Mouse (Mus musculus) layer of hippocampus, adult 18-20 months (tissue): ENCODE results near the gene Mtx1. TPM values are rescaled to one million over a fixed set of nuclear protein-coding genes. Genes with fewer than 3 reads are reported as not detected.
"Not testable (repeated sequence)": the region's sequence is repeated elsewhere in the genome, so short reads cannot be mapped to it uniquely, and the experiment has no call there.

Experiments
- DNase-seq, 2 experiments: peaks; one replicate each; pipeline ENCODE4 v3.0.0; 2022; ENCODE audit warnings: low spot score in 2 of 2
- total RNA-seq, 2 experiments: library from RNA; stranded (reverse); gene quantifications; 2 replicates each; pipeline ENCODE4 v1.2.3; 2021

Mtx1 gene
- total RNA-seq, 2 experiments from 2014 or later: 84.9 to 91.6 TPM

DNA sequence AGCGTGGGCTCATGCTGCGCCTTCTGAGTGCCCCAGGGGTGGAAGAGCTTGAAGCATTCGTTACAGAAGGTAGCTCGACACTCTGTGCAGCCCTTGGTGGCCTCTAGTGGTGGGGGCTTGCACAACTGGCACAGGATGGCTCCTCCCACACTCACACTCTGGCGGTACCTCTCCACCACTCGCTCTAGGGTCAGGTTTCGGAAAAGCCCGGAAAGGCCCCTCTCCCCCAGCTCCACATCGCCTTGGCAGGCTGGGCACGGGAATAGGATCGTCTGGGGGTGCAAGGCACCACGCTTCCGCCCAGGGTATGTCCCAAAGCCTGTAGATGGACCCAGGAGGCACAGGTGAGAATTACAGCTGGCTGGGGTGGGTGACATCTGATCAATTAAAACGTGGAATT is 16.7 kb upstream of the Mtx1 start:
- no peak for DNase-seq

DNA sequence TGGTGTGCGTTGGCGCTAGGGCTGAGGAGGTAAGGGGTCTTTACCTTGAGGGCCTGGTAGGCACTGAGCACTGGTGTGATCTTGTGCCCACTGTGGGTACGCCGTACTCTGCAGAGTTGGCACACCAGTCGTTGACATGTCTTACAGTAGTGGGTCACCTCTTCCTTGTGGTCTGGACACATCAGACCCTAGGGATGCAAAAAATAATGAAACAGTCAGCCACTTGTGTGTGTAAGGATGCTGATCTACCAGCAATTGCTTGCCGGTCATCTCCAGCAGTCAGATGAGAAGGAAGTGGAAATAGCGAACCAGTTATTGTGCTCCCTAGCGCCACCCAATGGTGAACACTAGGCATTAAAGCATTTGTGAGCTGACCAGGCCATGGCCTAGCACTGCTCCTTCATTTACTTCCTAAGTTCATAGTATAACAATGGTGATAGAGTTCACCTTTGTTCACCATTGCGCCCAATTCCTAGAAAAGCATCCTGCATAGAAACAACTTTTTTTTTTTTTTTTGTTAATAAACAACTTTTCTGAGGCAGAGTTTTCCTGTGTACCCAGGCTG is 15.5 kb upstream of the Mtx1 start:
- DNase-seq: peak in 1 of 2 experiments; percentile 55

DNA sequence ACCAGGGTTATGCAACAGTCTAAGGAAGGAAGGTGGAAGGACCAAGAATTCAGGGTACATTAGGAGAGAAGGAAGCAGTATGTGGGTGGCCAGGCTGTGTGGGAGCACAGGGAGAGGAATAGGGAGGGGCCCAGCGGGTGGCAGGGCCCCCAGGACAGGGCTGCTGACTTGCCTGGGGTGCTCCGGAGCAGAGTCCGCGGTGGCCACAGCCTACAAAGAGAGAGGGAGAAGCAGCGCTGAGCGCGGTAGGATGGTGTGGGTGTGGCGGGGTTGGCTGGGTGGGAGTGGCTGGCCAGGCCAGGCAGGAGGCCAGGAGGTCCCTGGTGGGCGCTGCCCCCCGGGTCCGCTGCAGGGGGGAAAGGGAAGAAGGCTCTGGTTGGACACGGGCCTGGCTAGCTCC is 11.6 kb upstream of the Mtx1 start:
- no peak for DNase-seq

- DNase-seq: no peak
Observed at GRCm38 (mm10) chr3:89237682-89238081, 10.8 kb upstream of the Mtx1 start.

DNA sequence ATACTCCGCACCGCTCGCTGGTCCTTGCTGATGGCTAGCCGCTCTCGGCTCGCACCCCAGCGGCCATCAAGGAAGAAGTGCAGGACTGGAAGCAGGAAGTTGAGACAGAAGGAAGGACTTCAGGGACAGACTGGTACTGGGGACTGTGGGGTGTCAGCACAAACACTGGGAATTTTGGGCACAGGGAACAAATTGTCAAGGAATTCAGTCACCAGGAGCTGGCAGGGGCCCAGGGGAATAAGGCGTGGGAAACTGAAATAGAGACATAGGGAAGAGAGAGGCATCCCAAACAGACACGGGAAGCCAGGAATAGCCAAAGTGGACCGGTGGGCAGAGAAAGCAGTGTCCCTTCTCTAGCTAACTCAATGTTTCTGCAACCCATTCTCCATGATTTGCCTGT is 9.6 kb upstream of the Mtx1 start:
- peak in 1 of 2 experiments; percentile 51 for DNase-seq

DNA sequence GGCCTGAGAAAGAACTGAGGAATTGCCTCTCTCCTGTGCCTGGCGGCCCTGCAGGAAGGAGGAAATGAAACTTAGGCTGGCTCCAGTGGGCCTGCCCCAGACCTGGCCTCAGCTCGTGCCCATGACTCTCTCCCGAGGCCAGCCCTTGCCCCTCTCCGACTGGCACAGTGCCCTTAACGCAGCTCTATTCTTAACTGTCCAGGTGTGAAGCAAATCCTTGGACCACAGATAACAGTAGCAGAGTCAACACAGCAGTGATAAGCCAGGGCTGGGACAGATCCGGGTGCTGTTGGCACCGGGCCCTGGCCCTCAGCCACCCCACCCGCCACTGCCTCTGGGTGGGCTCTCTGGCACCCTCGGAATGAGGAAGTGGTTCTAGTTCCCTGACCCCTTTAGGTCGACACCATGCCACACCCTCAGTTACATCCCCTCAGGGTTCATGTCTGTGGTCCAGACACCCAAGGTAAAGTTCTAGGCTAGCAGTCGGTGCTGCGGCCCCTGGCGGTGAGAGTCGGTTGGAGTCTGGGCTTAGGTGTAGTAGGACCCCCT is 6.7 kb upstream of the Mtx1 start:
- DNase-seq: no peak

DNA sequence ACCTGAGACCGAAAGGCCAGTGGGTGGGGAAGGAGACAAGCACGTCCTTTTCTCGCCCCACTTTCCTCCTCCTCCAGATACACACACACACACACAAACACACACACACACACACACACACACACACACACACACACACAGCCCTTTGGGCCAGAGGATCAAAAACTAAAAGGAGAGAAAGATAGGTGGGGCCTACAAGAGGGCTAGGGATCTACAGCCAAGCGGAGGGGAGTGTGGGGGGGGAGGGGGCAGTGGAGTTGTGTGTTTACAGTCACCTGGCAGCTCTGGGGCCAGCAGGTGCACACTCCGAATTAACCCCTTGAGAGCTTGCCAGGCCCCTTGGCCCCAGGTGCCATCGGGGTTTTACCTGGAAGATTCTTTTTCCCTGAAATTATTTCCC is 5.7 kb upstream of the Mtx1 start:
- no peak for DNase-seq

- DNase-seq: no peak
Observed at GRCm38 (mm10) chr3:89231772-89232275, 4.9 kb upstream of the Mtx1 start.

DNA sequence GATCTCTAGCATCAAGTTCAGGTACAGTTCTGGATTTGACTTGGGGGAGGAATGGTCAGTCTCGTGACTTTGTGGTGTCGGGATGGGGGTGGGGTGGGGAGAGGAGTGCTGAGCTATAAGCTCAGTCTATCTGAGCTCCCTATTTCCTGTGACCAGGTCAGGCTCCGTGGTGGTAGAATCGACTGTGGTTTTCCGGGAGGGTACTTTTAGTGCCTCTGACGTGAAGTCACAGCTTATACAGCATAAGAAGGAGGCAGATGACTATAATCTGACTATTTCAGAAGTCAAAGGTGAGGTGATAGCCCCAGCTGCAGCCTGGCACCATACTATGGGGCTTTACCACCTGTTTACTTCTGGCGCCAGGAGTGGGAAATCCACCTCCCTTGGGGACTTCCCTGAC is 4.5 kb upstream of the Mtx1 start:
- DNase-seq: no peak

DNA sequence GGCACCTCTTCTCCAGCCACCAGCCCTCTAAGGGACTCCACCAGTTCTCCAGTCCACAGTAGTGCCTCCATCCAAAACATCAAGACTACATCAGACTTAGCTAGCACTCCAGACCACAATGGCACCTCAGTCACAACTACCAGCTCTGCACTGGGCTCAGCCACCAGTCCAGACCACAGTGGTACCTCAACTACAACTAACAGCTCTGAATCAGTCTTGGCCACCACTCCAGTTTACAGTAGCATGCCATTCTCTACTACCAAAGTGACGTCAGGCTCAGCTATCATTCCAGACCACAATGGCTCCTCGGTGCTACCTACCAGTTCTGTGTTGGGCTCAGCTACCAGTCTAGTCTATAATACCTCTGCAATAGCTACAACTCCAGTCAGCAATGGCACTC is 3.7 kb upstream of the Mtx1 start:
- no peak for DNase-seq

DNA sequence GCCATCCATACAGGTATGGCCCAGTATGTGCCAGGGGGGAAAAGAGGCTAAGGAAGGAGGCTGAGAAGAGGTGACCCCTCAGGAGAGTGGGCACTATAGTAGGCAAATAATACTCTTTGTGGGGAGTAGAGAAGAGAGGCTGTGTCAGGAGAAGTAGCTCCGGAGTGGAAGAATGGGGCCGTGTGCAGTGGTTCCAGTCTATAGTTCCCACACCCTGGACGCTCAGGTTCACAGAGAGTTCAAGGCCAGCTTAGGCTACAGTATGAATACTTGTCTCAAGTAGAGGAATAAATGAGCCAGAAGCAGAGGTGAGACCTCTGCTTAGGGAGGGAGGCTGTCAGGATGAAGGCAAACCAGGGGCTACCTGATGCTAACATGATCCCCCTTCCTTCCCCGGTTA is 2.4 kb upstream of the Mtx1 start:
- no peak for DNase-seq

GRCm38 (mm10) chr3:89228836-89229235 is 1.9 kb upstream of the Mtx1 start, which contains the start of gene Muc1:
Gene Muc1, plus strand, starts transcription at chr3:89229057.
- DNase-seq: no peak

DNA sequence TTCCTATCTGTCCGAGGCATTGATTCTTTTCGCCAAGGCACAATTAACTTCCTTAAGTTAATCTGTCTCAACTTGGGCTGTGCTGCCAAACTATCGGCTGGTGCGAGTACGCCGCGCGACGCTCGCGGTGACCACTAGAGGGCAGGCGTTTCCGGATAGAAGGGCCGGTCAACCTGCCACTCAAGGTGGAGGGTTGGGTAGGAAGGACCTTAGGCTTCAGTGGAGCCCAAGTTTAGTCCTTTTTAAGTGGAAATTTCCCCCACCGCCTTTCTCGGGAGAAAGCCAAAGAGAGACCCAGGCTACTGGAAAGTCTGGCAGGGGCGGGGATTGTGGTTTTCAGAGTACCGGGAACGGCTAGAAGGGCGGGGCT is 1.3 kb upstream of the Mtx1 start:
- peak; percentile 73 to 90 for DNase-seq

DNA sequence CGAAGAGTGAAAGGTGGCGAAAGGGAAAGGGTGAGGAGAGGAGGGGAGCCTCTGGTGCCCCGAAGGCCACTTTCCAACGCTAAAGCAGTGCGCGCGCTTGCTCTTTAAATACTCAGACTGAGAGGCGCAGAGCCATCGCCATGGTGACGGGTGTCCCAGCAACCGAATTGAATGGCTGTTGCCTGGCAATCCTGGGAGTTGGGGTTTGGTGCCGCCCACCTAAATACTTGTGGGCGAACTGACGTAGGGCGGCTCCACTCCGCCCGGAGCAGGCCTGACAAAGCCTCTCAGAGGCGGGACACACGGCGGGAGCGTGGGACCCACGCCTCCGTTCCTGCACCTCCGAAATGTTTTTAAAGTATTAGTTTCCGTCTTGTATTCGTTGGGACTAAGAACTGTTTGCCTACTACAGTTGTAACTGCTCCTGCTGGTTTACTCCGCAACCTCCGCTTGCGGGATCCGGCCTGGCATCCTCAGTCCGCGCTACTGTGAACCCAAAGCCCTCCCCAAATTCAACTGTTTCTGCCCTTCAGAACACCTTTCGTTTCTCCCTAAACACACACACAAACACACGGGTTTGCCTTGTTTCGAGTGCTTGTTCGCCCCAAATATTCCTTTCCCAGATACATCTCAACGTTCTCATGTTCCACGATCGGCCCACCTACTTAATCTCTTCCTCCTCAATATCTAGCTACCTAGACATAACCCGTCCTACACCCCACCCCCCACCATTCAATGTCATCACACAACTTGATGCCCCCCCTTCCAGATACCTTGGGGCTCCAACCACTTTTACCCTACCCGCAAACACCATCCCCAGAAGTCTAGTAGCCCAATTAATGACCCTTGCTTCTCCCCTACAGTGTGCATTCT is 655 bp upstream of the Mtx1 start:
- peak; percentile 93 to 97 for DNase-seq

DNA sequence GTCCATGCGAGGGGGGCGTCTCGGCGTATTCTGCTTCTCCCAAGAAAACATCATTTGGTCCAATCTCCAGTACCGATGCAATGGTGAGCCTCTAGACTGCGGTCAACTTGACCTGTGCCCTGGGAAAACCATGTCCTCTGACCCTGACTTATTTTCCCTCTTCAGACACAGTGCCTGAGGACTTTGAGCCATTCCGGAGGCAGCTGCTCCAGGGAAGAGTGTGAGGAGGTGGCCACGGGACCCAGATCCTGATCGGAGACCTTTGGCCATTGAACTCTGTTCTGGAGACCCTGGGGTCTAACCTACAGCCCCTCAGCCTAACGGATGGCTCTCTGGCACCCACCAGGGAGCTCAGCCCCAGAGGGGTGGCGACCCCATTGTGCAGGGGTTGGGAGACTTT is 527 bp downstream of the Mtx1 start:
- DNase-seq: no peak

- peak in 1 of 2 experiments; percentile 59 for DNase-seq
Observed at GRCm38 (mm10) chr3:89225918-89226317, 970 bp downstream of the Mtx1 start.

GRCm38 (mm10) chr3:89225321-89225815 is 1.5 kb downstream of the Mtx1 start:
- no peak for DNase-seq

- DNase-seq: no peak
Observed at GRCm38 (mm10) chr3:89224796-89225195, 2.1 kb downstream of the Mtx1 start.

DNA sequence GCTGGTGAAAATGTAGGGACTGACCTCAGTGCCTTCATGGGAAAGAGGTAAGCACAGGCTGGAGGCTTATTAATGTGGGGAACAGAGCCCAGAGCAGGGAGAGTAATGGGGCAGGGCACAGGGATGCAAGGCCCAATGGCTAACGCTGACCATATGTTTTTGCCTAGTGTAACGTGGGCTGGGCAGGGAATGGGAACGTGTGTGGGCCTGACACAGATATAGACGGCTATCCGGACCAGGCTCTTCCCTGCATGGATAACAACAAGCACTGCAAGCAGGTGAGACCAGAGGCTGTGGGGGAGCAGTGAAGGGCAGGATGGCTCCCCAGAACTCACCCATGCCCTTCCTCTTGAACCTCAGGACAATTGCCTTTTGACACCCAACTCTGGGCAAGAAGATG is 5.7 kb downstream of the Mtx1 start:
- no peak for DNase-seq

- DNase-seq: no peak
Observed at GRCm38 (mm10) chr3:89219546-89219945, 7.3 kb downstream of the Mtx1 start.

DNA sequence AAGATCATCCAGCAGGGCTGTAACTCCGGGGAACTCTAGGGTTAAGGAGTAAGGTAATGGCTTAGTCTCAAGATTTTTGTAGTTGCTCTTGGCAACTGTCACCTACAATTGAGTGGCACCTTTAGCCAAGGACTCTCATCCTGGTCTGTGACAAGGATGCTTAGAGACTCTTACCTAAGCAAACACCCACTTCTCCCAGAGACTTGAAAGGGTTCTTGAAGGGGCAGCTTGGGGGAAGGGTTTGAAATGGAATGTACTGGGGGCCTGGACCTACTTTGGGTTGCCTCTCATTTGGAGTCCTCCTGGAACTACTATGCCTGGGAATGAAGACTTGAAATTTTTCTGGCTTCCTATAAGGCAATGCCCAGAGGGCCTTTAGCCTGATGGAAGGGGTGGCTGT is 8.6 kb downstream of the Mtx1 start:
- no peak for DNase-seq

DNA sequence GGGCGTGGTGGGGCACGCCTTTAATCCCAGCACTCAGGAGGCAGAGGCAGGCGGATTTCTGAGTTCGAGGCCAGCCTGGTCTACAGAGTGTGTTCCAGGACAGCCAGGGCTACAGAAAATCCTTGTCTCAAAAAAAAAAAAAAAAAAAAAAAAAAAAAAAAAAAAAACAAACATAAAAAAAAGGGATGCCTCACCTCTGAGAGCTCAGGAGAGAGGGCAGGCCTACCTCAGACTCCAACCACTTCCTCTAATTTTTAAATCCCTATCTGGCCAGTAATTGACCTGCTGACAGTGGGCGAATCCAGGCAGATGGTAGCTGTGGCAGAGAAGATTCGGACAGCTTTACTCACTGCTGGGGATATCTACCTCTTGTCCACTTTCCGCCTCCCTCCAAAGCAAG is 10.5 kb downstream of the Mtx1 start:
- not testable (repeated sequence) for DNase-seq
